Mouse (Mus musculus): ENCODE data around the gene Smg8. TPM values are rescaled to one million over a fixed set of nuclear protein-coding genes. Genes with fewer than 3 reads are reported as not detected.
A peak's percentile ranks its signal among the peaks of the same experiment; 100 is the strongest.
"Not testable (repeated sequence)": the region's sequence is repeated elsewhere in the genome, so short reads cannot be mapped to it uniquely, and the experiment has no call there.

Gene Smg8
- polyA plus RNA-seq, 1 experiment: 7.7 TPM

- DNase-seq: no peak
- H3K27me3 ChIP-seq (replicated peaks; ENCODE audit: control insufficient read depth, insufficient read depth, low read length): no peaks in the 10 kb centered on the region
- no peak overlapping the region for H3K27ac ChIP-seq (ENCODE audit: insufficient read depth, low read depth, low read length)
- peaks cover 17% of the 10 kb centered on the region; the same call in 1 of the 2 replicates for H3K4me1 ChIP-seq (ENCODE audit: control insufficient read depth, insufficient read depth, low read length)
- 48% methylated on average over 1 of the region's 1 CpGs for WGBS
- H3K36me3 ChIP-seq (ENCODE audit: control insufficient read depth, insufficient read depth, low read length): no peaks in the 10 kb centered on the region; the same call in none of the 2 replicates
- no peak for TF ChIP-seq POLR2A (IDR thresholded peaks at IDR 0.05; ENCODE audit: low read depth, low read length)
- TF ChIP-seq CTCF (conservative IDR thresholded peaks at IDR 0.05; ENCODE audit: insufficient read depth, insufficient read length, low read depth, low read length): no peak
- H3K4me3 ChIP-seq (ENCODE audit: insufficient read depth, low read depth, low read length): no peak overlapping the region
These were observed 2.9 kb downstream of the Smg8 start for GRCm38 (mm10) chr11:87083712-87084111.

GRCm38 (mm10) chr11:87073866-87074440, 12.6 kb downstream of the Smg8 start, which contains the start of gene Gdpd1:
Gene Gdpd1 (minus strand): TSS chr11:87074062.
- peak within 1 kb of the TSS; percentile 70 for H3K4me3 ChIP-seq (ENCODE audit: insufficient read depth, low read depth, low read length)
- WGBS: under 1% methylated on average over 43 of the region's 43 CpGs
- peaks cover 3% of the 10 kb centered on the region for H3K36me3 ChIP-seq (ENCODE audit: control insufficient read depth, insufficient read depth, low read length)
- peak; percentile 80 for DNase-seq
- no peak within 1 kb of the TSS for H3K27ac ChIP-seq (ENCODE audit: insufficient read depth, low read depth, low read length)
- no peaks in the 10 kb centered on the region for H3K4me1 ChIP-seq (ENCODE audit: control insufficient read depth, insufficient read depth, low read length)
- TF ChIP-seq CTCF (conservative IDR thresholded peaks at IDR 0.05; ENCODE audit: insufficient read depth, insufficient read length, low read depth, low read length) (peak; percentile 28; the same call in 1 of the 2 replicates), POLR2A (IDR thresholded peaks at IDR 0.05; ENCODE audit: low read depth, low read length) (no peak)
- H3K27me3 ChIP-seq (replicated peaks; ENCODE audit: control insufficient read depth, insufficient read depth, low read length): no peaks in the 10 kb centered on the region

GRCm38 (mm10) chr11:87073343-87073865, 13.2 kb downstream of the Smg8 start:
- Histone ChIP-seq H3K27ac (ENCODE audit: insufficient read depth, low read depth, low read length) (no peak overlapping the region), H3K4me1 (ENCODE audit: control insufficient read depth, insufficient read depth, low read length) (no peaks in the 10 kb centered on the region)
- WGBS: 2% methylated on average over 24 of the region's 24 CpGs

GRCm38 (mm10) chr11:87062087-87062486, 24.5 kb downstream of the Smg8 start:
- DNase-seq: no peak
- Histone ChIP-seq H3K27ac (ENCODE audit: insufficient read depth, low read depth, low read length) (no peak overlapping the region), H3K27me3 (replicated peaks; ENCODE audit: control insufficient read depth, insufficient read depth, low read length) (no peaks in the 10 kb centered on the region), H3K4me1 (ENCODE audit: control insufficient read depth, insufficient read depth, low read length) (no peaks in the 10 kb centered on the region), H3K4me3 (ENCODE audit: insufficient read depth, low read depth, low read length) (no peak overlapping the region), H3K36me3 (ENCODE audit: control insufficient read depth, insufficient read depth, low read length) (no peaks in the 10 kb centered on the region)
- WGBS: 77% methylated on average over 3 of the region's 3 CpGs
- TF ChIP-seq CTCF (conservative IDR thresholded peaks at IDR 0.05; ENCODE audit: insufficient read depth, insufficient read length, low read depth, low read length) (no peak), POLR2A (IDR thresholded peaks at IDR 0.05; ENCODE audit: low read depth, low read length) (no peak)

More at GRCm38 (mm10) chr11:87073343-87073865, 13.2 kb downstream of the Smg8 start:
- Histone ChIP-seq H3K4me3 (ENCODE audit: insufficient read depth, low read depth, low read length) (peak overlapping the region; percentile 70), H3K36me3 (ENCODE audit: control insufficient read depth, insufficient read depth, low read length) (peaks cover 3% of the 10 kb centered on the region), H3K27me3 (replicated peaks; ENCODE audit: control insufficient read depth, insufficient read depth, low read length) (no peaks in the 10 kb centered on the region)
- peak; percentile 64 for DNase-seq
- no peak for TF ChIP-seq POLR2A (IDR thresholded peaks at IDR 0.05; ENCODE audit: low read depth, low read length)
- peak; percentile 53 for TF ChIP-seq CTCF (conservative IDR thresholded peaks at IDR 0.05; ENCODE audit: insufficient read depth, insufficient read length, low read depth, low read length)

GRCm38 (mm10) chr11:87060410-87060809, 26.2 kb downstream of the Smg8 start:
- H3K4me3 ChIP-seq (ENCODE audit: insufficient read depth, low read depth, low read length): no peak overlapping the region
- no peak for DNase-seq
- WGBS: 95% methylated on average over 2 of the region's 2 CpGs

GRCm38 (mm10) chr11:87056286-87056685, 30.3 kb downstream of the Smg8 start:
- Histone ChIP-seq H3K4me3 (ENCODE audit: insufficient read depth, low read depth, low read length) (no peak overlapping the region), H3K36me3 (ENCODE audit: control insufficient read depth, insufficient read depth, low read length) (no peaks in the 10 kb centered on the region), H3K4me1 (ENCODE audit: control insufficient read depth, insufficient read depth, low read length) (no peaks in the 10 kb centered on the region), H3K27me3 (replicated peaks; ENCODE audit: control insufficient read depth, insufficient read depth, low read length) (no peaks in the 10 kb centered on the region), H3K27ac (ENCODE audit: insufficient read depth, low read depth, low read length) (no peak overlapping the region)
- no peak for DNase-seq
- TF ChIP-seq POLR2A (IDR thresholded peaks at IDR 0.05; ENCODE audit: low read depth, low read length) (no peak), CTCF (conservative IDR thresholded peaks at IDR 0.05; ENCODE audit: insufficient read depth, insufficient read length, low read depth, low read length) (no peak)
- 84% methylated on average over 6 of the region's 6 CpGs for WGBS

More at GRCm38 (mm10) chr11:87060410-87060809, 26.2 kb downstream of the Smg8 start:
- H3K27me3 ChIP-seq (replicated peaks; ENCODE audit: control insufficient read depth, insufficient read depth, low read length): no peaks in the 10 kb centered on the region
- no peak for TF ChIP-seq POLR2A (IDR thresholded peaks at IDR 0.05; ENCODE audit: low read depth, low read length)
- no peaks in the 10 kb centered on the region for H3K4me1 ChIP-seq (ENCODE audit: control insufficient read depth, insufficient read depth, low read length)
- no peak overlapping the region for H3K27ac ChIP-seq (ENCODE audit: insufficient read depth, low read depth, low read length)
- H3K36me3 ChIP-seq (ENCODE audit: control insufficient read depth, insufficient read depth, low read length): no peaks in the 10 kb centered on the region

- H3K4me3 ChIP-seq (ENCODE audit: insufficient read depth, low read depth, low read length); DNase-seq; H3K27ac ChIP-seq (ENCODE audit: insufficient read depth, low read depth, low read length); H3K36me3 ChIP-seq (ENCODE audit: control insufficient read depth, insufficient read depth, low read length); H3K4me1 ChIP-seq (ENCODE audit: control insufficient read depth, insufficient read depth, low read length); H3K27me3 ChIP-seq (replicated peaks; ENCODE audit: control insufficient read depth, insufficient read depth, low read length): not testable (repeated sequence)
- 96% methylated on average over 7 of the region's 7 CpGs for WGBS
These were observed 37.7 kb downstream of the Smg8 start for GRCm38 (mm10) chr11:87048900-87049299.

Data from kidney, adult 2 months (tissue).